Mouse (Mus musculus) embryonic stem cell, embryonic (primary cell): ENCODE data around the gene Mon2.

Experiments
- CTCF ChIA-PET, 4 experiments: fragments of 300-600 bp in 2 of 4; fragments of 350-600 bp in 2 of 4; sonication (Branson Sonifier 250); formaldehyde crosslinking; loops; one replicate each; lab custom pipeline; 2022; ENCODE audit warnings: inconsistent platforms in 2 of 4; lab: Charles Lee
- POLR2A ChIA-PET, 4 experiments: fragments of 300-600 bp in 2 of 4; fragments of 350-600 bp in 2 of 4; sonication (Branson Sonifier 250); formaldehyde crosslinking; loops; one replicate each; lab custom pipeline; 2022; ENCODE audit warnings: antibody characterized with exemption in 4 of 4, inconsistent platforms in 1 of 4; lab: Charles Lee

Mon2 gene

DNA sequence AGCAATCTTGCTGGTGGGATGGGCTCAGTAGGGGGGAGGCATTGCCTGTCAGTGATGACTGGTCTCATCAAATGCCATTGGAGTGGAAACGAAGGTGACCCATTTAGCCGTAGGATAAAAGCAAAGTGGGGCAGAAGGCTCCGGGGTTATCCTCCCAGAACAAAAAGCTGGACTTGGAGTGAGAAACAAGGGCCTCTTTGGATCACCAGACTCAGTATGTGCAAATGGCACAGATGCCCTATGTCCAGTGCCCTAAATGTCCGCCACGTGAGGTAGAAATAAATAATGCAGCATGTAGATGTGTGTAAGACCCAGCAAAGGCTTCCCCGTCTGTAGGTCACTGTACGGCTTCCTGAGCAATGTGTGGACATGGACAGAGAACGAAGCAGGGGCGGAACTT lies 113.7 kb downstream of the Mon2 start:
- ChIA-PET CTCF (no interaction called here), POLR2A (interaction anchor here in 2 of 4 experiments (0.5 to 1.0 kb wide), 2 partner anchors 15 kb away, joined by 3 to 4 read pairs; no protein-coding TSS in a partner anchor)

DNA sequence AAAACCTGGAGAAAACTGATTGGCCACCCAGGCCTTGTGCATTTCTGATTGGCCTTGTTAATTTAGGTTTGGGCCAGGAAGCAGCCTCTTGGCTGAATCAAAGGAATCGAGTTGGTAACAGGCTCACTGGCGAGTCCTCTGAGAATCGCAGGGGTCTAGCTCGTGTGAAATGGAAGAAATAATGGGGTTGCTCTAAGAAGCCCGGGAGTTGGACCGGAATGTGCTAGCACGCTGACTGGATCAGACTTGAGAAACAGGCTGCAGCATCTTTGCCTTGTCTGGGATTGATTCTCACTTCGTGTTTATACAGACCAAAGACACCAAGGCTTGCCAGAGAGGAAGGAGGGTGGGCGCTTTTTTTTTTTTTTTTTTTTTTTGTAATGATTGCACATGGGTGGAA lies 114.8 kb downstream of the Mon2 start:
- ChIA-PET CTCF (interaction anchor here in 1 of 4 experiments (1.1 kb wide), 1 partner anchor 154 kb away, joined by 4 read pairs; no protein-coding TSS in a partner anchor), POLR2A (no interaction called here)

DNA sequence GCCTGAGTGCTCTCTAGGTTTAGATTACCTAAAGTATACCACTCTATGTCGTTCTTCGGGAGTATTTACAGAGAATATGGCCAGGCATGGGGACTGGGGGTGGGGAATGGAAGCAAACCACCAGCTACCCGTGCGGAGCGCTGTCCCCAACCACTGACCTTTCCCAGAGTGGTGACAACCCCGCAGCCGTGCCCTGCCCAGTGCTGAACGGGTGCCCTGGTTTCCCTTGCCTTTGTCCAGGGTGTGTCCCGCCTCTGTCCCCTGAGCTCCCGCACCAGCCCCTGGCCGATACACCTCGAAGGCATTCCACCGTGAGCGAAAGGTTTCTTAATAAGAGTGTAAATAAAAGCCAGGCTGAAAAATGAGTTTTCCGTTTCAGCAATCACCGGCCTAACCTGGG lies 115.6 kb downstream of the Mon2 start:
- ChIA-PET POLR2A (no interaction called here), CTCF (interaction anchor here in 3 of 4 experiments (0.6 to 1.1 kb wide), 3 partner anchors 154 to 157 kb away, joined by 4 to 7 read pairs (median 6); no protein-coding TSS in a partner anchor)

DNA sequence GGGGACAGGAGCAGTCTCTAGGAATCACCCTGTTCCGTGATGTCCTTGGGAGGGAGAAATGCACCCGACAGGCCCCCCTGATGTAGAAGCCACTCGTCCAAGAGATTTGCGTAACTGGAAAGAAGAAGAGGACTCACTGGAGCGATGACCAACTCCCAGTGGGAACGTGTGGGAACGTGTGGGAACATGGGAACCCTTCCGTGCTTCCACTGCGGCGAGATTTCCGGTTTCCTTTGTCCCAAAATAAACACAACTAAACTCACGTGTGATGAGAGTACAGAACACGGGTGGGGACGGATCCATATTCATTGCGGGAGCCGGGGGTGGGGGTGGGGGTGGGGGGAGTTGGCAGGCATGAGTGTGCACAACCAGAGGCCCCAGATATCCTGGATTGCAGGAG lies 116.1 kb downstream of the Mon2 start:
- CTCF ChIA-PET: interaction anchor here in 3 of 4 experiments (0.6 to 1.1 kb wide), 3 partner anchors 153 to 156 kb away, joined by 4 to 7 read pairs (median 6); no protein-coding TSS in a partner anchor

DNA sequence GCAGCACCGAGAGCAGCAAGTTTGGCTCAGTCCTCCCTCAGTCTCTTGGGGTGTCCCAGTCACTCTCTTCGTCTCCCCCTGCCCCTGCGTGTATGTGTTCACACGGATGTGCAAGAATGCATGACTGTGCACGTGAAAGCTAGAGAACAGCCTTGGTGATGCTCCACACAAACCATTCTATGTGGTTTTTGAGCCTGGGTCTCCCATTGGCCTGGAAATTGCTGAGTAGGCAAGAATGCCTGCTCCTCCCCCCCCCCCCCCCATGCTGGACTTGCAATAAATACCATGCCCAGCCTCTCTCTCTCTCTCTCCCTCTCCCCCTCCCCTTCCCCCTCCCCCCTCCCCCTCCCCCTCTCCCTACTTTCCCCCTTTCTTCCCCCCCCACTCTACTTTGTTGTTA lies 117.6 kb downstream of the Mon2 start:
- POLR2A ChIA-PET: interaction anchor here in 1 of 4 experiments (0.8 to 1.5 kb wide), 2 partner anchors 15 to 166 kb away, joined by 3 read pairs; no protein-coding TSS in a partner anchor
- CTCF ChIA-PET: interaction anchor here in 1 of 4 experiments (0.7 kb wide), 1 partner anchor 93 kb away, joined by 3 read pairs; no protein-coding TSS in a partner anchor

More for the DNA sequence above, 116.1 kb downstream of the Mon2 start:
- POLR2A ChIA-PET: no interaction called here

DNA sequence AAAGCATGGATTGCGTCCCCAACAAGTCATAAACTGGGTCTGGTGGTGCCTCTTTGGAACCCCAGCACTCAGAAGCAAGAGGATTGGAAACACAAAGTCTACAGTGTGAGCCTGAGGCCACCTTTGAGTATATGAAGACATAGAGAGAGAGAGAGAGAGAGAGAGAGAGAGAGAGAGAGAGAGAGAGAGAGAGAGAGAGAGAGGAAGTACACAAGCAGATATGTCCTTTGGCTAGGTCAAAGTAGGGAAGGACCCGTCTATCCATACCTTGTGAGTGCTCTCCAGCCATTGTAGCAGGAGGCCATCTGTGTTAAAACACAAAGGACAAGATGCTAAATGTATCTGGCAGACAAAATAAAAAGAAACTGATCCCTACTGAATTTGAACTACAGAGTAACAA lies 118.4 kb downstream of the Mon2 start:
- POLR2A ChIA-PET: interaction anchor here in 2 of 4 experiments (0.8 to 1.5 kb wide), 5 partner anchors 9 to 165 kb away, joined by 3 to 4 read pairs (median 3); no protein-coding TSS in a partner anchor
- CTCF ChIA-PET: interaction anchor here in 1 of 4 experiments (0.6 kb wide), 1 partner anchor 414 kb away, joined by 9 read pairs; no protein-coding TSS in a partner anchor

DNA sequence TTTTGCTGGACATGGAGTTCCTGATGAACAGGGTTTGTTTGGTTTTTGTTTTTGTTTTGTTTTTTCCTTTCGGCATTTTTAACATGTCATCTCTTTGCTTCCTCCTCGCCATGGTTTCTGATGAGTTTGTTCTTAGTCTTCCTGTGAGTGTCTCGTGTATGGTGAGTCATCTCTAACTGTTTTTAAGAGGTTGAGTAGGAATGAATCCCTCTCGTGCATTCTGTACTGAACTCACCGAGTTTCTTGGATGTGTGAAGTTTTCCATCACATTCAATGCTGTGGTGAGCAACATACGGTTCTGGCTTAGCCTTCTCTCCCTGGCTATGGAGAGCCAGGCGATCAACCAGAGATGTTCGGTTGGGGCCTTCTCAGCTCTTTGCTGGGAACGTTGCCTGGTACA lies 122.7 kb downstream of the Mon2 start:
- CTCF ChIA-PET: interaction anchor here in 3 of 4 experiments (0.6 to 0.7 kb wide), 3 partner anchors 146 to 401 kb away, joined by 3 read pairs; no protein-coding TSS in a partner anchor
- POLR2A ChIA-PET: interaction anchor here in 1 of 4 experiments (0.7 to 1.4 kb wide), 2 partner anchors 14 to 168 kb away, joined by 3 read pairs; no protein-coding TSS in a partner anchor

DNA sequence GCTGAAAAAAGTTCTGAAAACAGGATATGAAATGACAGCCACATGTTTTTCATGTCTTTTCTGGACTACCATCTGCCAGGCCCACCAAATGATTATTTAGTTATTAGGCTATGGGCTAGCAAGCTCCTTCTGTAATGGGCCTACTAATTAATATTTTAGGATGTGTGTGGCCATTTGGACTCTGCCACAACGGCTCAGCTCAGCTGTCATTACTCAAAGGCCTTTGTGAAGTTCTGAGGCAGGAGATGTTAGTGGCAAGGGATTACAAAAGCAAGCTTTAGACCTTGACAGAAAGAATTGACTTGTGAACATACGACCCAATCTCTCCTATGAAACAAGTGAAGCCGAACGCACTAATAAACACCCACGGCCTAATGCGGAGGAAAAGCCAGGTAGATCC lies 125.3 kb downstream of the Mon2 start:
- POLR2A ChIA-PET: no interaction called here
- CTCF ChIA-PET: no interaction called here

DNA sequence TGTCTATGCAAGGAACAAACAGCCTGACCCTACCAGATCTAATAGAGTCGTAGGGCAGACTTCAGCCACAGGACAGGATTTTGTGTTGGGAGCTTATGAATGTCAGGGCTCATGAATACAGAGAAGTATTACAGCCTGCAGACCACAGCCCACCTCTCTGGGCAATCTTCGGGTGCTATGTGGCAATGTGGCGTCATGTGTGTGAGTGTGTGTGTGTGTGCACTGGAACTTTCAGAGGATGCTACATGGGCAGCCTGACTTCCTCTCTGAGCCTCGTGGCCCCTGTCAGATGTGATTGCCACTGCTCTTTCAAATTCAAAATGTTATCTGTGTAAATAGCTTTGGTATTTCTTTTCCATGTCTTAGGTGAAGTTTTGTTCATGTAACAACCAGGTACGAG lies 131.4 kb downstream of the Mon2 start:
- ChIA-PET POLR2A (interaction anchor here in 1 of 4 experiments (0.6 kb wide), 1 partner anchor 32 kb away, joined by 3 read pairs; no protein-coding TSS in a partner anchor), CTCF (no interaction called here)

DNA sequence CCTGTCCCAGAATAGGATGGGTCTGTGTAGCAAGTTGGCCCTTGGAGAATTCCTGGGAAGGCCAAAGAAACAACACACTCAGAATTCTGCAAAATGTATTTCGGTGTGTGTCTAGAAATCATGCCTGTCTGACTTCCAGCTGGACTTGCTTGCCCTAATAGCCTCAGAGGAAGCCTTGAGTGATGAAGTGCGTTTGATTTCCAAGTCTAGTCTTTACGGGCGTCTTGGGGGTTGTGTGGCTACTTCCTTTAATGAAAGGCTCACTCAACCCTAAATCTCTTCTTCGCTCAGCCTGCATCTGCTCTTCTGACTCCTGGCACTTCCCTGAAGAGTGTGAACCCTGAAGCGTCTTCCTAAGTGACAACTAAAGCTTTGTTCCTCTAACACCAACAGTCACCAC lies 132.5 kb downstream of the Mon2 start:
- POLR2A ChIA-PET: no interaction called here
- CTCF ChIA-PET: interaction anchor here in 1 of 4 experiments (0.5 kb wide), 1 partner anchor 316 kb away, joined by 3 read pairs; no protein-coding TSS in a partner anchor

DNA sequence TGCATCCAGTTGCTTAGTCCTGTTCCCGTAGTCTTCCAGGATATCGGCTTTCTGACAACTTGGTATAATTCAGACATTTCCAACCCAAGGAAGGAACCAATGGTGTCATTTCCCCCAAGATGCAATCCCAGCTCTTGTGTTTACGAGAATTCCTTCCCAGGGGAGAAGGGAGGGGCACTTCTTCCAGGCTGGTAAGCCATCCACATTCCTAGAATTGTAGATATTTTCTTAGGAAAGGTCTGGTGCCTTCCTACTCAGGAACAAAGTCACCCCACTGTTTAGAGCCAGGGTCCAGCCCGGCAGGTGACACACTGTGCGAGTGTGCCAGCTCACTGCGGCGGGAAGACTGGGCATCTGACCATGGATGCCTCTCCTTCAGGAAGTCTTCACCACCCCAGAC lies 133.5 kb downstream of the Mon2 start:
- ChIA-PET CTCF (no interaction called here), POLR2A (interaction anchor here in 1 of 4 experiments (1.1 kb wide), 1 partner anchor 81 kb away, joined by 3 read pairs; no protein-coding TSS in a partner anchor)
